Mouse (Mus musculus): ENCODE measurements around the gene Olfml2b. TPM values are rescaled to one million over a fixed set of nuclear protein-coding genes. Genes with fewer than 3 reads are reported as not detected.

Gene Olfml2b
- polyA plus RNA-seq, 1 experiment from 2014 or later, result 4.9 TPM

- Histone ChIP-seq H3K4me1 (peaks cover 10% of the 10 kb centered on the region; the same call in 1 of the 2 replicates), H3K27me3 (no peaks in the 10 kb centered on the region), H3K4me3 (no peak overlapping the region), H3K36me3 (no peaks in the 10 kb centered on the region), H3K9ac (replicated peaks) (no peak overlapping the region), H3K4me2 (replicated peaks) (no peak overlapping the region), H3K27ac (replicated peaks) (no peak overlapping the region), H3K9me3 (no peaks in the 10 kb centered on the region)
- ATAC-seq (ENCODE audit: low FRiP score, low read depth), result no peak
- 59% methylated on average over 6 of the region's 6 CpGs for WGBS
Measured at GRCm38 (mm10) chr1:170651046-170651723, 6.9 kb downstream of the Olfml2b start.

- H3K4me1 ChIP-seq, result peaks cover 13% of the 10 kb centered on the region
- ATAC-seq (ENCODE audit: low FRiP score, low read depth), result no peak
- H3K36me3 ChIP-seq, result no peaks in the 10 kb centered on the region
- no peaks in the 10 kb centered on the region for H3K27me3 ChIP-seq
- no peak overlapping the region for H3K27ac ChIP-seq (replicated peaks)
- H3K9ac ChIP-seq (replicated peaks), result no peak overlapping the region
- H3K9me3 ChIP-seq, result no peaks in the 10 kb centered on the region
- H3K4me2 ChIP-seq (replicated peaks), result no peak overlapping the region
- H3K4me3 ChIP-seq, result no peak overlapping the region
- WGBS, result 78% methylated on average over 15 of the region's 15 CpGs
Measured at GRCm38 (mm10) chr1:170651989-170652740, 7.8 kb downstream of the Olfml2b start.

- Histone ChIP-seq H3K9me3 (no peaks in the 10 kb centered on the region), H3K9ac (replicated peaks) (no peak overlapping the region), H3K4me3 (no peak overlapping the region), H3K27me3 (no peaks in the 10 kb centered on the region), H3K4me2 (replicated peaks) (no peak overlapping the region), H3K36me3 (no peaks in the 10 kb centered on the region), H3K4me1 (peaks cover 23% of the 10 kb centered on the region), H3K27ac (replicated peaks) (no peak overlapping the region)
- peak; percentile 63 for ATAC-seq (ENCODE audit: low FRiP score, low read depth)
- 60% methylated on average over 5 of the region's 5 CpGs for WGBS
Measured at GRCm38 (mm10) chr1:170655280-170655917, 11.1 kb downstream of the Olfml2b start.

GRCm38 (mm10) chr1:170656518-170657227 lies 12.3 kb downstream of the Olfml2b start:
- Histone ChIP-seq H3K4me2 (replicated peaks) (no peak overlapping the region), H3K27me3 (no peaks in the 10 kb centered on the region), H3K4me3 (no peak overlapping the region), H3K9ac (replicated peaks) (no peak overlapping the region), H3K27ac (replicated peaks) (no peak overlapping the region), H3K4me1 (peaks cover 21% of the 10 kb centered on the region), H3K9me3 (no peaks in the 10 kb centered on the region), H3K36me3 (no peaks in the 10 kb centered on the region)
- no peak for ATAC-seq (ENCODE audit: low FRiP score, low read depth)
- 80% methylated on average over 11 of the region's 11 CpGs for WGBS

GRCm38 (mm10) chr1:170657228-170657521 lies 12.8 kb downstream of the Olfml2b start:
- H3K4me1 ChIP-seq, result peaks cover 21% of the 10 kb centered on the region
- H3K27ac ChIP-seq (replicated peaks), result no peak overlapping the region
- no peak overlapping the region for H3K4me3 ChIP-seq
- no peak overlapping the region for H3K4me2 ChIP-seq (replicated peaks)
- no peaks in the 10 kb centered on the region for H3K27me3 ChIP-seq
- no peaks in the 10 kb centered on the region for H3K36me3 ChIP-seq
- ATAC-seq (ENCODE audit: low FRiP score, low read depth), result no peak
- no peaks in the 10 kb centered on the region for H3K9me3 ChIP-seq
- 41% methylated on average over 2 of the region's 2 CpGs for WGBS
- H3K9ac ChIP-seq (replicated peaks), result no peak overlapping the region

GRCm38 (mm10) chr1:170657643-170658314 lies 13.4 kb downstream of the Olfml2b start:
- peak; percentile 58; the same call in 1 of the 2 replicates for ATAC-seq (ENCODE audit: low FRiP score, low read depth)
- no peaks in the 10 kb centered on the region for H3K36me3 ChIP-seq

GRCm38 (mm10) chr1:170659260-170659659 lies 14.9 kb downstream of the Olfml2b start:
- H3K27me3 ChIP-seq, result no peaks in the 10 kb centered on the region
- H3K9ac ChIP-seq (replicated peaks), result no peak overlapping the region
- H3K36me3 ChIP-seq, result no peaks in the 10 kb centered on the region
- ATAC-seq (ENCODE audit: low FRiP score, low read depth), result no peak
- no peak overlapping the region for H3K27ac ChIP-seq (replicated peaks)
- 92% methylated on average over 13 of the region's 13 CpGs for WGBS
- H3K4me2 ChIP-seq (replicated peaks), result no peak overlapping the region
- H3K9me3 ChIP-seq, result no peaks in the 10 kb centered on the region
- H3K4me3 ChIP-seq, result no peak overlapping the region
- peaks cover 21% of the 10 kb centered on the region for H3K4me1 ChIP-seq

More at GRCm38 (mm10) chr1:170657643-170658314, 13.4 kb downstream of the Olfml2b start:
- Histone ChIP-seq H3K27me3 (no peaks in the 10 kb centered on the region), H3K4me1 (peaks cover 21% of the 10 kb centered on the region), H3K4me3 (no peak overlapping the region), H3K9me3 (no peaks in the 10 kb centered on the region), H3K27ac (replicated peaks) (peak overlapping the region; percentile 46; the same call in 1 of the 2 replicates), H3K9ac (replicated peaks) (0 out of 2 replicates have a peak overlapping the region, but pooled peaks have one; percentile 11), H3K4me2 (replicated peaks) (no peak overlapping the region)
- WGBS, result 45% methylated on average over 13 of the region's 13 CpGs

GRCm38 (mm10) chr1:170664620-170665185 lies 20.4 kb downstream of the Olfml2b start:
- no peaks in the 10 kb centered on the region for H3K4me1 ChIP-seq
- H3K9me3 ChIP-seq, result no peaks in the 10 kb centered on the region
- no peak overlapping the region for H3K4me2 ChIP-seq (replicated peaks)
- peaks cover 10% of the 10 kb centered on the region; the same call in 1 of the 2 replicates for H3K36me3 ChIP-seq
- no peak for ATAC-seq (ENCODE audit: low FRiP score, low read depth)
- 89% methylated on average over 11 of the region's 11 CpGs for WGBS
- no peak overlapping the region for H3K4me3 ChIP-seq
- H3K27me3 ChIP-seq, result no peaks in the 10 kb centered on the region
- no peak overlapping the region for H3K9ac ChIP-seq (replicated peaks)
- H3K27ac ChIP-seq (replicated peaks), result no peak overlapping the region

GRCm38 (mm10) chr1:170665200-170665599 lies 20.9 kb downstream of the Olfml2b start:
- no peaks in the 10 kb centered on the region for H3K27me3 ChIP-seq
- no peak for ATAC-seq (ENCODE audit: low FRiP score, low read depth)
- no peak overlapping the region for H3K27ac ChIP-seq (replicated peaks)
- no peaks in the 10 kb centered on the region for H3K9me3 ChIP-seq
- H3K36me3 ChIP-seq, result peaks cover 13% of the 10 kb centered on the region; the same call in 1 of the 2 replicates
- H3K4me1 ChIP-seq, result no peaks in the 10 kb centered on the region
- no peak overlapping the region for H3K4me2 ChIP-seq (replicated peaks)
- H3K4me3 ChIP-seq, result no peak overlapping the region
- H3K9ac ChIP-seq (replicated peaks), result no peak overlapping the region
- 81% methylated on average over 7 of the region's 7 CpGs for WGBS

GRCm38 (mm10) chr1:170674184-170674775 lies 29.9 kb downstream of the Olfml2b start:
- Histone ChIP-seq H3K4me2 (replicated peaks) (no peak overlapping the region), H3K36me3 (peaks cover 5% of the 10 kb centered on the region; the same call in 1 of the 2 replicates), H3K4me3 (no peak overlapping the region), H3K27me3 (no peaks in the 10 kb centered on the region), H3K4me1 (no peaks in the 10 kb centered on the region), H3K27ac (replicated peaks) (no peak overlapping the region), H3K9ac (replicated peaks) (no peak overlapping the region), H3K9me3 (no peaks in the 10 kb centered on the region)
- 69% methylated on average over 9 of the region's 9 CpGs for WGBS
- no peak for ATAC-seq (ENCODE audit: low FRiP score, low read depth)

GRCm38 (mm10) chr1:170677681-170678080 lies 33.3 kb downstream of the Olfml2b start:
- no peak overlapping the region for H3K4me2 ChIP-seq (replicated peaks)
- H3K27me3 ChIP-seq, result no peaks in the 10 kb centered on the region
- H3K4me3 ChIP-seq, result no peak overlapping the region
- H3K9ac ChIP-seq (replicated peaks), result no peak overlapping the region
- 0 out of 2 replicates have a peak, but pooled peaks cover 9% of the 10 kb centered on the region for H3K36me3 ChIP-seq
- WGBS, result 95% methylated on average over 4 of the region's 4 CpGs
- H3K9me3 ChIP-seq, result no peaks in the 10 kb centered on the region
- no peaks in the 10 kb centered on the region for H3K4me1 ChIP-seq
- no peak for ATAC-seq (ENCODE audit: low FRiP score, low read depth)
- H3K27ac ChIP-seq (replicated peaks), result no peak overlapping the region

Measured in midbrain, embryonic 12.5 days (tissue).